Mouse (Mus musculus) heart, embryonic 13.5 days (tissue): ENCODE measurements at regions not wholly inside any gene's neighbourhood (a gene's known extent, or its start where the extent isn't known, plus 50 kb on each side); places are given as distances from the start of the nearest gene placed in this dataset.
A peak's percentile ranks its signal among the peaks of the same experiment; 100 is the strongest.
"Not testable (repeated sequence)": the region's sequence is repeated elsewhere in the genome, so short reads cannot be mapped to it uniquely, and the experiment has no call there.

Source experiments
- ATAC-seq: fragments of 200-750 bp; cut with Nextera tagmentation; 2 replicates; pipeline ENCODE4 v1.8.0; 2017; ENCODE audit warnings: moderate TSS enrichment; ENCODE audit not compliant: insufficient number of reproducible peaks, low FRiP score, low TSS enrichment; ENCODE audit errors: extremely low read depth
- H3K27ac ChIP-seq: fragments of 300-500 bp; sonication (generic); replicated peaks from 2 replicates; pipeline ENCODE4 v1.5.1; 2015; ENCODE audit warnings: moderate library complexity, mild to moderate bottlenecking, inconsistent platforms
- H3K27me3 ChIP-seq: fragments of 300-500 bp; sonication (generic); replicated peaks from 2 replicates; pipeline ENCODE4 v1.6.1; 2015; ENCODE audit warnings: mild to moderate bottlenecking, inconsistent platforms
- H3K36me3 ChIP-seq: fragments of 300-500 bp; sonication (generic); 2 replicates; pipeline ENCODE4 v1.6.1; 2015; ENCODE audit warnings: mild to moderate bottlenecking, inconsistent platforms
- H3K4me1 ChIP-seq: fragments of 300-500 bp; sonication (generic); 2 replicates; pipeline ENCODE4 v1.6.1; 2015; ENCODE audit warnings: inconsistent platforms
- H3K4me2 ChIP-seq: fragments of 300-500 bp; sonication (generic); 2 replicates; pipeline ENCODE4 v1.6.1; 2015; ENCODE audit warnings: inconsistent platforms, mild to moderate bottlenecking, moderate library complexity
- H3K4me3 ChIP-seq: fragments of 300-500 bp; sonication (generic); 2 replicates; pipeline ENCODE4 v1.5.1; 2015; ENCODE audit warnings: moderate library complexity, mild to moderate bottlenecking, inconsistent platforms
- H3K9ac ChIP-seq: fragments of 300-500 bp; sonication (generic); 2 replicates; pipeline ENCODE4 v1.6.1; 2015; ENCODE audit warnings: inconsistent platforms, mild to moderate bottlenecking, moderate library complexity
- H3K9me3 ChIP-seq: fragments of 300-500 bp; sonication (generic); 2 replicates; pipeline ENCODE4 v1.6.1; 2016; ENCODE audit warnings: inconsistent platforms
- WGBS: fragments of 180-500 bp; shearing (Covaris S2); methylation state at CpG from one replicate; pipeline ENCODE4 v1.1.7; 2015; ENCODE audit warnings: mixed read lengths; 5-methylcytosine and 5-hydroxymethylcytosine counted together

DNA sequence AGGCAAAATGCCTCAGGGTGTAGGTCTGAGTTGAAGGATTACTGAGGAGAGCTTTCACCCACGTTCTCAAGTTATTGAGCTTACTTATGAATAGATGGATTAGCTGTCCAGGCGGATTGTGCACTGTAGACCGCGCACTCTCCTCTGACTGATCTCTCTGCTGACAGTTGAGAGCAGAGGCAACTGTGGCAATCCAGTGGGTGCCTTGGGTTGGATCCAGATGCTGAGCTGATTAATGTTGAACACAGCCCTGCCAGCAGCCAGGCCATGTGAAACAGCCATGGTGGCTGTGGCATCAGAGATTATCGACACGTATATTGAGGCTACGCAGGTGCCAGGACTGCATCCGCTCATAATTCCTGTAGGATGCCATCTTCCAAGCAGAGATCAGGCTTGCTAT lies 53.6 kb downstream of the Gm10320 start:
- no peak for ATAC-seq
- H3K9ac ChIP-seq = no peak overlapping the region
- H3K27me3 ChIP-seq = peaks cover 8% of the 10 kb centered on the region
- H3K4me3 ChIP-seq = no peak overlapping the region
- 91% methylated on average over 8 of the region's 8 CpGs for WGBS
- H3K36me3 ChIP-seq = no peaks in the 10 kb centered on the region
- H3K9me3 ChIP-seq = no peaks in the 10 kb centered on the region
- H3K4me1 ChIP-seq = peaks cover 4% of the 10 kb centered on the region; the same call in 1 of the 2 replicates
- no peak overlapping the region for H3K27ac ChIP-seq
- no peak overlapping the region for H3K4me2 ChIP-seq

GRCm38 (mm10) chr13:98436961-98437360 lies 54.8 kb downstream of the Gm10320 start:
- no peak for ATAC-seq
- WGBS = 78% methylated on average over 8 of the region's 8 CpGs

GRCm38 (mm10) chr13:98435245-98435975 lies 56.4 kb downstream of the Gm10320 start:
- H3K27ac ChIP-seq = no peak overlapping the region
- no peak overlapping the region for H3K4me3 ChIP-seq
- H3K9ac ChIP-seq = no peak overlapping the region
- H3K27me3 ChIP-seq = peaks cover 27% of the 10 kb centered on the region
- no peak overlapping the region for H3K4me2 ChIP-seq
- peaks cover 4% of the 10 kb centered on the region; the same call in 1 of the 2 replicates for H3K4me1 ChIP-seq
- ATAC-seq = no peak
- WGBS = 84% methylated on average over 8 of the region's 8 CpGs
- no peaks in the 10 kb centered on the region for H3K36me3 ChIP-seq
- H3K9me3 ChIP-seq = no peaks in the 10 kb centered on the region

More at GRCm38 (mm10) chr13:98436961-98437360, 54.8 kb downstream of the Gm10320 start:
- H3K4me1 ChIP-seq = peaks cover 4% of the 10 kb centered on the region; the same call in 1 of the 2 replicates
- no peak overlapping the region for H3K9ac ChIP-seq
- no peak overlapping the region for H3K4me2 ChIP-seq
- H3K27me3 ChIP-seq = peaks cover 12% of the 10 kb centered on the region
- H3K36me3 ChIP-seq = no peaks in the 10 kb centered on the region
- no peaks in the 10 kb centered on the region for H3K9me3 ChIP-seq
- H3K27ac ChIP-seq = no peak overlapping the region
- no peak overlapping the region for H3K4me3 ChIP-seq

DNA sequence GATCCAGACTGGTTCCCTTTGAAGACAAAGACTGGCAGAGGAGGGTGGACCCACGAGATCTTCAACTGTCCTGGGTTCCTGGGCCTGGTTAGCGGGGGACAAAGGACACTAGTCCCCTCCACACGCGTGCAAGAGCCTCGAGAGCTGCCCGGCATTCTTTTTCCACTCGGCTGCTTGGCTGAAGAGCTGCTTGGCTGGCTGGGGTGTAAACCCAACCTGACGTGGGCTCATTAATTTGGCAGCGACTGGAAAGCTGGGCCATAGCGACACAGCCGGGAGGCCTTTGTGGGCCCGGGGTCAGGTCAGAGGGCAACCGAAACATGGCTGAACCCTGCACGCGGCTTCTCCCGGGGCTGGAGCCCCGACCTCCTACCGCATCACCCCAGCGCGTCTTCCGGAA lies 62.0 kb downstream of the Gm10320 start:
- Histone ChIP-seq H3K27me3 (peaks cover 51% of the 10 kb centered on the region), H3K27ac (no peak overlapping the region), H3K9ac (no peak overlapping the region), H3K4me1 (0 out of 2 replicates have a peak, but pooled peaks cover 4% of the 10 kb centered on the region), H3K36me3 (no peaks in the 10 kb centered on the region), H3K4me2 (no peak overlapping the region), H3K9me3 (no peaks in the 10 kb centered on the region), H3K4me3 (no peak overlapping the region)
- 45% methylated on average over 21 of the region's 21 CpGs for WGBS
- no peak for ATAC-seq

DNA sequence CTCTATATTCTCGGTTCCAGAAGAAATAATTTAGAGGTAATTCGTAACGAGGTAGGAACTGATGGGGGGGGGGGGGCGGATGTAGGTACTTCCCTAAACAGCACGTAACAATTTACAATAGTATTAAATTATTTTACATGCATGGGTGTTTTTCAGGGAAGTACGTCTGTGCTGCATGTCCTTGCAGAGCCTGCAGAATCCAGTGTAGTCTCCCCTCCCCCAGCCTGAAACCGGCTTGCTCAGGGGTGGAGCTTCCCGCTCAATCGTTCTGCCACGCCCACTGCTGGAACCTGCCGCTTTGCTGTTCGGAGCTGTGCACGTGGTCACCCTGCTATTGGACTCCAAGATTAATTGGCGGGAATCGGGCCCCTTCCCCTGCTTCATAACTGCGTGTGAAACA lies 64.1 kb downstream of the Gm10320 start:
- H3K4me2 ChIP-seq = peak overlapping the region; percentile 60
- not testable (repeated sequence) for H3K9me3 ChIP-seq, ATAC-seq, H3K36me3 ChIP-seq, H3K27ac ChIP-seq, H3K4me1 ChIP-seq
- peak overlapping the region; percentile 24 for H3K4me3 ChIP-seq
- H3K9ac ChIP-seq = peak overlapping the region; percentile 47; the same call in 1 of the 2 replicates
- WGBS = 12% methylated on average over 16 of the region's 16 CpGs
- peaks cover 64% of the 10 kb centered on the region for H3K27me3 ChIP-seq

DNA sequence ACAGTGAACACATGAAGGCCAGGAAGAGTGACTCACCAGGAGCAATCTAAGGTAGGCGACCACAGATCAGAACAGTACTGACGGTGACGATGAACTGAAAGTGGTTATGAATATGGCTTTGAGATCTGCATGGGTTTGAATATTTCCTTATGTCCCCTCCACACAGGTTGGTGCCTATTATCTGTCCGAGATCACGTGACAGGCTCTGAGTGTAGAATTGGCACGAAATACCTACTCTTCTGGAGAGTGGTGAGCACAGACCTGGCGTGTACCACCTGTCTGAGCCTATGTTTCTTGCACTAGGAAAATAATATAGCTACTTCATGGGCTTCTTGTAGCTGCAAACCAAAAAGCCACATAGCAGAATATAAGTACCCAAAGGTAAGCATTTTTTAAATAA lies 66.8 kb downstream of the Gm10320 start:
- Histone ChIP-seq H3K27me3 (peaks cover 41% of the 10 kb centered on the region), H3K27ac (no peak overlapping the region), H3K9me3 (no peaks in the 10 kb centered on the region), H3K4me3 (no peak overlapping the region), H3K4me2 (no peak overlapping the region), H3K36me3 (no peaks in the 10 kb centered on the region), H3K9ac (no peak overlapping the region), H3K4me1 (peaks cover 16% of the 10 kb centered on the region)
- WGBS = 82% methylated on average over 7 of the region's 7 CpGs
- ATAC-seq = no peak

DNA sequence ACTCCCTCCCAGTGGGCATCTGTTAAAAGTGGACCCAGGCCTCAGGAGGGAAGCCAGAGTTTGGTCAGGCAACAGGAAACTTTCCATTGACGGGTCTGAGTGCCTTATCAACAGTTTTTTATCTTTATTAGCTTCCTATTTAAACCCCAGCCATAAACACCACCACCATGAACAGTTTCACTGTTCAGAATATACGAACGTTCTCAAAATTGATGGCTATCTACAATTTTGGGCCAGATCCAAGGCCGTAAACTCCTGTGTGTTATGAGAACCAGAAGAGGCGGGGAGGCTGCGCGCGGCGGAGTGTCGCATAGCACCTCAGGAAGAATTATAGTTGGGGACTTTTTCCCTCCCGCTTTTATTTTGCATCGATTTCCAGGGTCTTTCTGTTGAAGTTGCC lies 67.8 kb downstream of the Gm10320 start:
- H3K4me3 ChIP-seq = no peak overlapping the region
- H3K4me1 ChIP-seq = peaks cover 16% of the 10 kb centered on the region
- no peak overlapping the region for H3K4me2 ChIP-seq
- ATAC-seq = no peak
- no peaks in the 10 kb centered on the region for H3K9me3 ChIP-seq
- WGBS = 71% methylated on average over 12 of the region's 12 CpGs
- no peaks in the 10 kb centered on the region for H3K36me3 ChIP-seq
- H3K27me3 ChIP-seq = peaks cover 32% of the 10 kb centered on the region
- no peak overlapping the region for H3K27ac ChIP-seq
- H3K9ac ChIP-seq = no peak overlapping the region

DNA sequence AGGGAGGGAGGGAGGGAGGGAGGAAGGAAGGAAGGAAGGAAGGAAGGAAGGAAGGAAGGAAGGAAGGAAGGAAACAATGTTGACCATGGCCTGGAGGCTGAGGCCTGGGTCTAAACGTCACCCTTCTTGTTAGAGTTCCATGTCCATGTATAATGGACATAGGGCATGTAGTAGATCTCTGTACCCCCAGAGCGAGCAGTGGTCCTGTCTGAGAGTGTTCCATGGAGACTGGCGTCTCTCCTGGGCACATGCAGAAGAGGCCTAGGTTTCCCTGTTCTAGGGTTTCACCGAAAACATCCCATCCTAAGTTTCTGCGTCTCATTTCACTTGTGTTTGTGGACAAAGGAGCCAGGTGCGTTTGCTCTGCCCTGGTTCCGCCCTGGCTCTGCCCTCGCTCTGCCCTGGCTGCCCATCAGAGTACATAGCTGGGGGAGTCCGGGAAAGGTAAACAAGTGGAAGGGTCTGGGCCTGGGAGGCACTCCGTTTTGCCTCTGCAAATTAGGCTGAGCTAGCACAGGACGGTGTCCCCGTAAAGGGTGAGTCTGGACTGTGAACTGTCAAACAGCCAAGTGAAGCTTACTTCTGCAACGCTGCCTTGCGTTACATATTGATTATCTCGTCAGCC lies 66.5 kb downstream of the Foxd1 start:
- peaks cover 34% of the 10 kb centered on the region for H3K27me3 ChIP-seq
- no peak overlapping the region for H3K9ac ChIP-seq
- no peak for ATAC-seq
- H3K4me3 ChIP-seq = no peak overlapping the region
- no peak overlapping the region for H3K4me2 ChIP-seq
- H3K4me1 ChIP-seq = peaks cover 13% of the 10 kb centered on the region
- H3K27ac ChIP-seq = no peak overlapping the region
- H3K9me3 ChIP-seq = no peaks in the 10 kb centered on the region
- no peaks in the 10 kb centered on the region for H3K36me3 ChIP-seq
- 51% methylated on average over 15 of the region's 15 CpGs for WGBS

GRCm38 (mm10) chr13:98417736-98418135 lies 63.7 kb downstream of the Foxd1 start:
- no peak overlapping the region for H3K4me2 ChIP-seq
- peaks cover 19% of the 10 kb centered on the region for H3K4me1 ChIP-seq
- H3K9ac ChIP-seq = no peak overlapping the region
- no peak overlapping the region for H3K4me3 ChIP-seq
- H3K36me3 ChIP-seq = no peaks in the 10 kb centered on the region
- H3K9me3 ChIP-seq = no peaks in the 10 kb centered on the region
- no peak for ATAC-seq
- peaks cover 17% of the 10 kb centered on the region for H3K27me3 ChIP-seq
- WGBS = 82% methylated on average over 4 of the region's 4 CpGs
- H3K27ac ChIP-seq = no peak overlapping the region

DNA sequence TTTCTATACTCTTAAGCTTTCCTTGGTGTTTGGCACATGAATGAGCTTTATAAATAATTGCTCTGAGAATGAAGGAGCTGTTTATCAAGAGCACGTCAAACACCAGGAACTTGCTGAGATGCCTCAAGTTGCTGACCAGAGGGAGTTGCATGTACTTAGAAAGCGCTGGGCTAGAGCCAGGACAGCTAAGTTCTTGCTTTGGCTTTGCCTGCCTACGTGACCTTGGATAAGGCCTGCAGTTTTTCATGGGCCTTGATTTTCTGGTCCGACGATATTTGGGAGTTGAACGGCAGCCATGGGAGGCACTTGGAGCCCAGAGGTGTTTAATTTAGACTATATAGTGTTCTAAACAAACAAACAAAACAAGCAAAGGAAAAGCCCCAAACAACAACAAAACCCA lies 62.4 kb downstream of the Foxd1 start:
- Histone ChIP-seq H3K27me3 (peaks cover 28% of the 10 kb centered on the region), H3K4me2 (no peak overlapping the region), H3K36me3 (no peaks in the 10 kb centered on the region), H3K4me3 (no peak overlapping the region), H3K27ac (no peak overlapping the region), H3K9me3 (no peaks in the 10 kb centered on the region), H3K4me1 (peaks cover 19% of the 10 kb centered on the region), H3K9ac (no peak overlapping the region)
- WGBS = 69% methylated on average over 6 of the region's 6 CpGs
- ATAC-seq = no peak

GRCm38 (mm10) chr13:98414851-98415250 lies 60.8 kb downstream of the Foxd1 start:
- no peak overlapping the region for H3K4me3 ChIP-seq
- no peaks in the 10 kb centered on the region for H3K36me3 ChIP-seq
- peaks cover 34% of the 10 kb centered on the region for H3K27me3 ChIP-seq
- no peak overlapping the region for H3K27ac ChIP-seq
- no peak overlapping the region for H3K9ac ChIP-seq
- no peak overlapping the region for H3K4me2 ChIP-seq
- peaks cover 10% of the 10 kb centered on the region for H3K4me1 ChIP-seq
- H3K9me3 ChIP-seq = no peaks in the 10 kb centered on the region
- 20% methylated on average over 3 of the region's 3 CpGs for WGBS
- ATAC-seq = no peak; the same call in 1 of the 2 replicates

DNA sequence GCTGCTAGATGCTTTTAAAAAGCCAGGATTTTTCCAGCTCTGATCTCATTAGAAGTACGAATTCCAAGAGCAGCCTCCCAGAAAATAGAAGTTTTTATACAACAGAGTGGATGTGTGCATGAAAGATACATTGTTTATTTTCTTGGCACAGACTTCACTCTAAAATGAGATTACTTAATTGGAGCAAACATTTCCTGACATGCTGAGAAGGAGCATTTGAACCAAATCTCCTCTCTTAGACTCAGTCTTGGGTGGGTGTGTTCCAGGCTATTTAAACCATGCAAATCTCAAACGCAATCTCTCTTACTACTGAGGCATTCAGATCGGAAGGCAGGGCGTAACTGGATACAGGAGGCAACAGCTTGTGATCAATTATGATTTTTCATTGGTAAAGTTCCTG lies 59.2 kb downstream of the Foxd1 start:
- peaks cover 10% of the 10 kb centered on the region for H3K4me1 ChIP-seq

More for the DNA sequence above, 59.2 kb downstream of the Foxd1 start:
- no peak overlapping the region for H3K4me3 ChIP-seq
- no peak overlapping the region for H3K9ac ChIP-seq
- no peak overlapping the region for H3K27ac ChIP-seq
- H3K9me3 ChIP-seq = no peaks in the 10 kb centered on the region
- H3K4me2 ChIP-seq = no peak overlapping the region
- 56% methylated on average over 4 of the region's 4 CpGs for WGBS
- peaks cover 42% of the 10 kb centered on the region for H3K27me3 ChIP-seq
- no peaks in the 10 kb centered on the region for H3K36me3 ChIP-seq
- ATAC-seq = no peak
